In the genomic region with DNA sequence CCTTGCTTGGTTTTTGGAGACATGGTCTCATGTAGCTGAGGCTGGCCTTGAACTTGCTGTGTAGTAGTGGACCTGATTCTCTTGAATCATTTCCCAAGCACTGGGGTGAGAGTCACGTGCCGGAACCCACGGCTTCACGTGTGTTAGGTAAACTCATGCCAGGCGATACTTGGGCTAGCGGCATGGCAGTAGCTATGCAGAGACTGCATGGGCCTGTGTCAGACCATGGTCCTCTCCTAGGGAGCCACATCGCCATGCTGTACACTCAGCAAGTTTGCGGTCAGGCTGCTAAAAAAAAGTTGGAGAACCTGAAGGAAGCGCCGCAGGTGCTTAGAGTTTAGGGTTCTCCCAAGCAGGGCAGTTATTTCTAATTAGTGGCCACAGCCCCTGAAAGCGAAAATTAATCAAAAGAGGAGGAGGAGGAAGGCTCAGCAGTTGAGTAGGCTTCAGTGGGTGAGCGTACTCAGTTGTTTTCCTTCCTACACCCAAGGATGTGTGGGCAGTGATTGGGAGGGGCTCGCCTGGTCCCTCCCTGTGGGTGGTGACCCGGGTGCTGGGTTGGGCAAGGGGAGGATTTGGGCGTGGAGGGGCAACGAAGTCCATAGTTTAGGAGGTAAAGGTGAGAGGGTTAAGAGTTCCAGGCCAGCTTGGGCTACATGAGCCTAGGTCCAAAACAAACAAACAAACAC, we compare ENCODE assay signal across 7 mouse cellular contexts. TPM values are rescaled to one million over a fixed set of nuclear protein-coding genes. Genes with fewer than 3 reads are reported as not detected.
DNase-seq lines count a peak whose midpoint lies in the region; ATAC-seq and TF ChIP-seq lines count a peak whose summit lies in the region.

No protein-coding gene starts in this region.

- peak overlapping the region; percentile 82; the same call in 1 of the 2 replicates for H3K4me3 ChIP-seq in G1E (ENCODE audit: low read depth, low read length)
- peak overlapping the region; percentile 44 to 74; a peak in 3 of 4 replicates for H3K4me3 ChIP-seq in liver, embryonic 14.5 days (ENCODE audit: insufficient read depth in 1 of 2, low read depth in 2 of 2, low read length in 2 of 2)

- no peak for TF ChIP-seq CTCF in G1E (IDR thresholded peaks at IDR 0.05; ENCODE audit: low read depth, low read length)
- TF ChIP-seq CTCF in liver, embryonic 14.5 days (IDR thresholded peaks at IDR 0.05; ENCODE audit: low read depth) = no peak

- DNase-seq in G1E (ENCODE audit: low spot score) = peak; percentile 68
- DNase-seq in adrenal gland, postnatal 14 days = peak; percentile 89
- DNase-seq in gastrocnemius, postnatal 14 days = peak; percentile 60
- DNase-seq in induced T-regulatory cell, adult 2 months (ENCODE audit: low read depth) = peak; percentile 83
- DNase-seq in liver, embryonic 14.5 days (ENCODE audit: low read depth in 3 of 3, low spot score in 3 of 3) = peak; percentile 40 to 51 (median 51)
- peak; percentile 28 to 53 for DNase-seq in natural killer cell, adult 2 months (ENCODE audit: low spot score in 2 of 2)
- peak; percentile 44 for DNase-seq in thymus, postnatal 4 days

- H3K4me2 ChIP-seq in liver, embryonic 14.5 days (ENCODE audit: low read depth) = peak overlapping the region; percentile 85

- intact Hi-C loops in gastrocnemius, postnatal 14 days (cut with DNase I; ENCODE audit: low total_unique reads) = no loop called here

- peak overlapping the region; percentile 51 for H3K9ac ChIP-seq in liver, embryonic 14.5 days (replicated peaks)

- peak overlapping the region; percentile 51 for H3K27ac ChIP-seq in liver, embryonic 14.5 days

- no peaks in the 10 kb centered on the region for H3K27me3 ChIP-seq in G1E (ENCODE audit: insufficient read depth, low read length)
- no peaks in the 10 kb centered on the region; the same call in 1 of the 2 replicates for H3K27me3 ChIP-seq in liver, embryonic 14.5 days (ENCODE audit: control insufficient read depth, insufficient read depth, low read length)

- H3K9me3 ChIP-seq in G1E (replicated peaks) = peaks cover 6% of the 10 kb centered on the region
- H3K9me3 ChIP-seq in liver, embryonic 14.5 days (ENCODE audit: control insufficient read depth, low read length) = no peaks in the 10 kb centered on the region

- no peak for TF ChIP-seq EP300 in liver, embryonic 14.5 days (IDR thresholded peaks at IDR 0.05; ENCODE audit: low read depth)

- 46% methylated on average over 16 of the region's 16 CpGs for WGBS in liver, embryonic 14.5 days (ENCODE audit: insufficient replicate concordance)

- peaks cover 42% of the 10 kb centered on the region for H3K4me1 ChIP-seq in G1E (ENCODE audit: insufficient read depth, low read depth, low read length)
- peaks cover 6 to 16% of the 10 kb centered on the region in 2 experiments for H3K4me1 ChIP-seq in liver, embryonic 14.5 days (replicated peaks; ENCODE audit: control insufficient read depth in 2 of 2, insufficient read depth in 2 of 2, low read length in 1 of 2)

- H3K36me3 ChIP-seq in G1E (replicated peaks) = peaks cover 33% of the 10 kb centered on the region
- H3K36me3 ChIP-seq in liver, embryonic 14.5 days (replicated peaks; ENCODE audit: control insufficient read depth, insufficient read depth, low read depth) = no peaks in the 10 kb centered on the region

- peak; percentile 73 for ATAC-seq in G1E (ENCODE audit: extremely low read depth, insufficient number of reproducible peaks, low FRiP score, poor library complexity, severe bottlenecking)
- ATAC-seq in liver, embryonic 14.5 days (ENCODE audit: insufficient read depth) = peak; percentile 70

RNA-seq across cellular contexts. Expression of a gene that starts 10.0 kb away (rescaled TPM):
- total RNA-seq in G1E (2014; fragmentation: Nextera tagmentation) = 33.0 and 37.6 TPM in 2 replicates
- 60.2 and 63.4 TPM in 2 replicates for total RNA-seq in G1E (2017)
- polyA plus RNA-seq in G1E (2012) = 58.1 and 75.9 TPM in 2 replicates
- total RNA-seq in adrenal gland, postnatal 14 days (2021) = 123 and 128 TPM in 2 replicates
- total RNA-seq in gastrocnemius, postnatal 14 days (2021) = 10 to 100 TPM; 39.1 to 39.7 TPM
- polyA plus RNA-seq in liver, embryonic 14.5 days (2012; rRNA removed) = 9.0 and 12.1 TPM in 2 replicates
- polyA plus RNA-seq in liver, embryonic 14.5 days (2014; fragmentation: Nextera tagmentation; extraction: Ambion mirVana) = 15.9 and 18.5 TPM in 2 replicates

RNA-seq across cellular contexts. Expression of a gene that starts 30.9 kb away (rescaled TPM):
- total RNA-seq in G1E (2014; fragmentation: Nextera tagmentation) (7.0 and 10.8 TPM in 2 replicates), G1E (2017) (17.5 and 20.1 TPM in 2 replicates)
- 5.8 and 6.9 TPM in 2 replicates for polyA plus RNA-seq in G1E (2012)
- 79.1 and 89.2 TPM in 2 replicates for total RNA-seq in adrenal gland, postnatal 14 days (2021)
- 10 to 100 TPM; 13.9 to 17.8 TPM for total RNA-seq in gastrocnemius, postnatal 14 days (2021)
- polyA plus RNA-seq in liver, embryonic 14.5 days (2012; rRNA removed) = 2.0 and 2.6 TPM in 2 replicates
- 1.3 and 1.4 TPM in 2 replicates for polyA plus RNA-seq in liver, embryonic 14.5 days (2014; fragmentation: Nextera tagmentation; extraction: Ambion mirVana)

Comparison
In these comparisons a context has a peak if more than half of its experiments do, and no peak if none do; other contexts are left out.
1. Peak in every context shown above with its lines: DNase-seq, ATAC-seq, H3K4me3 ChIP-seq and H3K27ac ChIP-seq.